Mouse (Mus musculus) right cerebral cortex, postnatal 14 days (tissue): ENCODE measurements around the gene Yars.

Experiments used
- DNase-seq: peaks from one replicate; pipeline ENCODE4 v3.0.0; 2022

Yars gene

GRCm38 (mm10) chr4:129189542-129190519 is at the start of gene Yars, which contains the start of gene S100pbp:
TSS of gene Yars (plus strand) at chr4:129189760.
TSS of gene S100pbp (minus strand) at chr4:129189727.
- peak; percentile 95 for DNase-seq

GRCm38 (mm10) chr4:129140808-129141207 is 48.8 kb upstream of the Yars start:
- DNase-seq, result no peak

- DNase-seq, result no peak
These were observed 47.8 kb upstream of the Yars start for GRCm38 (mm10) chr4:129141560-129142438.

GRCm38 (mm10) chr4:129142439-129143045 is 47.0 kb upstream of the Yars start:
- DNase-seq, result no peak

GRCm38 (mm10) chr4:129143509-129143908 is 46.1 kb upstream of the Yars start:
- DNase-seq, result no peak

GRCm38 (mm10) chr4:129144401-129145367 is 44.9 kb upstream of the Yars start:
- DNase-seq, result peak; percentile 69

GRCm38 (mm10) chr4:129145411-129145810 is 44.1 kb upstream of the Yars start:
- DNase-seq, result no peak

- DNase-seq, result no peak
These were observed 43.6 kb upstream of the Yars start for GRCm38 (mm10) chr4:129145943-129146342.

- DNase-seq, result no peak
These were observed 43.2 kb upstream of the Yars start for GRCm38 (mm10) chr4:129146392-129146791.

- DNase-seq, result no peak
These were observed 41.9 kb upstream of the Yars start for GRCm38 (mm10) chr4:129147552-129148103.

GRCm38 (mm10) chr4:129149321-129149720 is 40.2 kb upstream of the Yars start:
- no peak for DNase-seq

GRCm38 (mm10) chr4:129151276-129151811 is 38.2 kb upstream of the Yars start:
- DNase-seq, result no peak

GRCm38 (mm10) chr4:129157541-129157940 is 32.0 kb upstream of the Yars start:
- DNase-seq, result no peak

- no peak for DNase-seq
These were observed 31.0 kb upstream of the Yars start for GRCm38 (mm10) chr4:129158549-129158948.

- no peak for DNase-seq
These were observed 28.5 kb upstream of the Yars start for GRCm38 (mm10) chr4:129161076-129161475.

GRCm38 (mm10) chr4:129161581-129162255 is 27.8 kb upstream of the Yars start:
- no peak for DNase-seq

GRCm38 (mm10) chr4:129172529-129172928 is 17.0 kb upstream of the Yars start:
- no peak for DNase-seq

GRCm38 (mm10) chr4:129179560-129179959 is 10.0 kb upstream of the Yars start:
- no peak for DNase-seq

GRCm38 (mm10) chr4:129188041-129188659 is 1.4 kb upstream of the Yars start:
- no peak for DNase-seq
